Comparison of ENCODE assay signal across 19 mouse cellular contexts in genomic region chr9:72613884-72614283, GRCm38 (mm10). TPM values are rescaled to one million over a fixed set of nuclear protein-coding genes. Genes with fewer than 3 reads are reported as not detected.
DNase-seq lines count a peak whose midpoint lies in the region; ATAC-seq lines count a peak whose summit lies in the region.
"Had no signal": no experiment of that assay in that cellular context is flagged by ENCODE, and none has a peak within 500 bp of the region (broad histone marks: within the 10 kb centered on the region; RNA-seq: fewer than 3 reads in every experiment).

No protein-coding gene starts in this region.

- H3K27me3 ChIP-seq in heart, embryonic 12.5 days (replicated peaks), result no peaks in the 10 kb centered on the region
- H3K27me3 ChIP-seq in midbrain, embryonic 13.5 days, result no peaks in the 10 kb centered on the region
- no peaks in the 10 kb centered on the region for H3K27me3 ChIP-seq in midbrain, embryonic 16.5 days (ENCODE audit: control insufficient read depth, insufficient read depth, low read depth, low read length)
- H3K27me3 ChIP-seq: embryonic facial prominence, embryonic 15.5 days; forebrain, embryonic 13.5 days; heart, embryonic 15.5 days; stomach, embryonic 15.5 days had no signal

- H3K4me3 ChIP-seq in heart, embryonic 12.5 days, result no peak overlapping the region
- no peak overlapping the region for H3K4me3 ChIP-seq in midbrain, embryonic 13.5 days (replicated peaks)
- no peak overlapping the region for H3K4me3 ChIP-seq in midbrain, embryonic 16.5 days (ENCODE audit: low read depth, low read length)
- H3K4me3 ChIP-seq: embryonic facial prominence, embryonic 15.5 days; forebrain, embryonic 13.5 days; heart, embryonic 15.5 days; stomach, embryonic 15.5 days had no signal

- peak; percentile 55 to 62 for DNase-seq in heart, adult 18-20 months
- peak; percentile 65 to 68 for DNase-seq in cerebellum, postnatal 14 days
- peak; percentile 82 for DNase-seq in skeletal muscle tissue, adult 2 months (ENCODE audit: low read depth, low spot score)
- no peak for DNase-seq in thymus, postnatal 36 days
- DNase-seq: kidney, adult 9 months; liver; lung, adult 18-20 months; lung, postnatal 4 days; right cerebral cortex, adult 18-20 months; spleen, adult 18-20 months had no signal

- H3K9me3 ChIP-seq in heart, embryonic 12.5 days (replicated peaks), result no peaks in the 10 kb centered on the region
- no peaks in the 10 kb centered on the region for H3K9me3 ChIP-seq in midbrain, embryonic 13.5 days
- no peaks in the 10 kb centered on the region for H3K9me3 ChIP-seq in midbrain, embryonic 16.5 days (replicated peaks; ENCODE audit: control insufficient read depth, low read length, poor library complexity, severe bottlenecking)
- H3K9me3 ChIP-seq: embryonic facial prominence, embryonic 15.5 days; forebrain, embryonic 13.5 days; heart, embryonic 15.5 days; stomach, embryonic 15.5 days had no signal

- no peaks in the 10 kb centered on the region for H3K4me1 ChIP-seq in heart, embryonic 12.5 days (replicated peaks)
- 0 out of 2 replicates have a peak, but pooled peaks cover 4% of the 10 kb centered on the region for H3K4me1 ChIP-seq in midbrain, embryonic 13.5 days (replicated peaks)
- no peaks in the 10 kb centered on the region for H3K4me1 ChIP-seq in midbrain, embryonic 16.5 days (ENCODE audit: control insufficient read depth, insufficient read depth, low read length)
- H3K4me1 ChIP-seq: embryonic facial prominence, embryonic 15.5 days; heart, embryonic 15.5 days had no signal

- peaks cover 43% of the 10 kb centered on the region for H3K36me3 ChIP-seq in heart, embryonic 12.5 days
- peaks cover 43% of the 10 kb centered on the region for H3K36me3 ChIP-seq in midbrain, embryonic 13.5 days
- peaks cover 22% of the 10 kb centered on the region for H3K36me3 ChIP-seq in midbrain, embryonic 16.5 days (ENCODE audit: control insufficient read depth, insufficient read depth, low read length)

- ATAC-seq in heart, embryonic 12.5 days (ENCODE audit: insufficient number of reproducible peaks, low FRiP score), result no peak
- ATAC-seq in midbrain, embryonic 13.5 days, result no peak
- no peak for ATAC-seq in midbrain, embryonic 16.5 days
- ATAC-seq: CD4-positive, CD25-positive, alpha-beta regulatory T cell, adult 4 months; forebrain, embryonic 13.5 days had no signal

- H3K4me2 ChIP-seq in heart, embryonic 12.5 days, result no peak overlapping the region
- H3K4me2 ChIP-seq in midbrain, embryonic 13.5 days (replicated peaks), result no peak overlapping the region
- no peak overlapping the region for H3K4me2 ChIP-seq in midbrain, embryonic 16.5 days (ENCODE audit: low read length)
- H3K4me2 ChIP-seq: embryonic facial prominence, embryonic 15.5 days; forebrain, embryonic 13.5 days; heart, embryonic 15.5 days; midbrain, embryonic 11.5 days; stomach, embryonic 15.5 days had no signal

- WGBS in heart, embryonic 12.5 days, result 74% methylated on average over 2 of the region's 2 CpGs
- WGBS in midbrain, embryonic 13.5 days, result 75% methylated on average over 2 of the region's 2 CpGs
- WGBS in midbrain, embryonic 16.5 days, result 69% methylated on average over 2 of the region's 2 CpGs

- H3K9ac ChIP-seq in heart, embryonic 12.5 days, result no peak overlapping the region
- no peak overlapping the region for H3K9ac ChIP-seq in midbrain, embryonic 13.5 days (replicated peaks)
- H3K9ac ChIP-seq in midbrain, embryonic 16.5 days (ENCODE audit: low read depth, low read length), result no peak overlapping the region
- H3K9ac ChIP-seq: embryonic facial prominence, embryonic 15.5 days; heart, embryonic 15.5 days; stomach, embryonic 15.5 days had no signal

- H3K27ac ChIP-seq in heart, embryonic 12.5 days (ENCODE audit: poor library complexity, severe bottlenecking), result no peak overlapping the region
- peak overlapping the region; percentile 47; the same call in 1 of the 2 replicates for H3K27ac ChIP-seq in midbrain, embryonic 13.5 days
- H3K27ac ChIP-seq in midbrain, embryonic 16.5 days (ENCODE audit: low read length), result no peak overlapping the region
- H3K27ac ChIP-seq: embryonic facial prominence, embryonic 15.5 days; forebrain, embryonic 13.5 days; heart, embryonic 15.5 days; stomach, embryonic 15.5 days had no signal

RNA-seq across cellular contexts. Expression of gene Nedd4, which starts 48.3 kb away (rescaled TPM):
- total RNA-seq in heart, adult 18-20 months (2021), result 100 to 1,000 TPM; 343 to 345 TPM
- 624 and 643 TPM in 2 replicates for polyA plus RNA-seq in heart, embryonic 12.5 days (2016; fragmentation: Nextera tagmentation; extraction: Ambion mirVana)
- polyA plus RNA-seq in midbrain, embryonic 13.5 days (2015; fragmentation: Nextera tagmentation; extraction: Ambion mirVana), result 563 and 595 TPM in 2 replicates
- 393 and 436 TPM in 2 replicates for polyA plus RNA-seq in midbrain, embryonic 16.5 days (2015; fragmentation: Nextera tagmentation; extraction: Ambion mirVana)

Comparison
In these comparisons a context has a peak if more than half of its experiments do, and no peak if none do; other contexts are left out.
1. DNase-seq: peak in heart, adult 18-20 months (2 of 2), cerebellum, postnatal 14 days (2 of 2) and skeletal muscle tissue, adult 2 months (single experiment); none in thymus, postnatal 36 days (0 of 2).